Mouse (Mus musculus): Measurements from ENCODE around the gene D17H6S53E. TPM values are rescaled to one million over a fixed set of nuclear protein-coding genes. Genes with fewer than 3 reads are reported as not detected.

Gene D17H6S53E
- polyA plus RNA-seq, 1 experiment from 2014 or later = 7.8 TPM

DNA sequence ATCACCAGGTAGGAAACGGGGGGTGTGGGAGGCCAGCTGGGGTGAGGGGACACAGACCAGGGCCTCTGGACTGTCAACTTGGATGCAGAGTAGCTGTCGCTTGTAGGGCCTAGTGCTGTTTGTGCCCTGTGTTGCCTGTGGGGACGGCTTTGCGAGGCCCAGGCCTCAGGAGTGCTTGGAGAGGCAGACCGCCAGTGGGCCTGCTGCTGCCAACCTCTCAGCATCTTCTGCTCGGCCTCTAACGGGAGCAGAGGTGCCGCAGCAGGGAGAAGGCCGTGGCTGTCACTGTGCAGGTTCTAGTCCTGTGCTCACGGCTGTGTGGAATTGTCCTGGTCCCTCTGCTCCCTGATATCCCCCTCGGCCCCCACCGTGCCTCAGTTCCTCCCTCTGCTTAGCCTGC is 29.6 kb upstream of the D17H6S53E start:
- no peak for ATAC-seq
- no peak overlapping the region for H3K27ac ChIP-seq (ENCODE audit: low read length)
- H3K36me3 ChIP-seq (ENCODE audit: control insufficient read depth, insufficient read depth, low read length) = peaks cover 50% of the 10 kb centered on the region
- no peak overlapping the region for H3K4me2 ChIP-seq (ENCODE audit: low read length)
- no peak overlapping the region for H3K4me3 ChIP-seq (ENCODE audit: low read depth, low read length)
- no peaks in the 10 kb centered on the region for H3K27me3 ChIP-seq (ENCODE audit: control insufficient read depth, insufficient read depth, low read depth, low read length)
- no peaks in the 10 kb centered on the region for H3K4me1 ChIP-seq (ENCODE audit: control insufficient read depth, insufficient read depth, low read length)
- no peaks in the 10 kb centered on the region for H3K9me3 ChIP-seq (replicated peaks; ENCODE audit: control insufficient read depth, low read length, poor library complexity, severe bottlenecking)
- no peak overlapping the region for H3K9ac ChIP-seq (ENCODE audit: low read depth, low read length)
- WGBS = 79% methylated on average over 12 of the region's 12 CpGs

DNA sequence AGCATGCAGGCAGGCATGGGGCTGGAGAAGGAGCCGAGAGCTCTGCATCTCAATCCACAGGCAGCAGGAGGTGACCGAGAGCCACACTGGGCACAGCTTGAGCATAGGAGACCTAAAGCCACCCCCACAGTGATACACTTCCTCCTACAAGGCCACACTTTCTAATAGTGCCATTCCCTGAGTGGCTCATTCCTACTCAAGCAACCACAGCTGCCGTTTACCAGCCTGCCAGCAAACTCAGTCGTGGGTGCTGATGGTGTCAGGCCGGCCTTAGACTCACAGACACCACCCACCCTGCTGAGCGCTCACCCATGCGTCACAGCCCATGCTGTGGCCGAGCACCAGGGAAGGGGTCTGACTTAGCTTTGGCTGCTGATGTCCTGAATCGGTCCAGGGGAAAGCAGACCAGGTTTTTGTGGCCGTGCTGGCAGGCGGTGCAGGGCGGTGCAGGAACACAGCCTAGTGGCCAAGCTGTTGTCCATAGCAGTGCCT is 29.0 kb upstream of the D17H6S53E start:
- 69% methylated on average over 12 of the region's 12 CpGs for WGBS
- Histone ChIP-seq H3K27me3 (ENCODE audit: control insufficient read depth, insufficient read depth, low read depth, low read length) (no peaks in the 10 kb centered on the region), H3K36me3 (ENCODE audit: control insufficient read depth, insufficient read depth, low read length) (peaks cover 51% of the 10 kb centered on the region), H3K4me1 (ENCODE audit: control insufficient read depth, insufficient read depth, low read length) (no peaks in the 10 kb centered on the region), H3K27ac (ENCODE audit: low read length) (no peak overlapping the region), H3K9ac (ENCODE audit: low read depth, low read length) (no peak overlapping the region), H3K9me3 (replicated peaks; ENCODE audit: control insufficient read depth, low read length, poor library complexity, severe bottlenecking) (no peaks in the 10 kb centered on the region), H3K4me3 (ENCODE audit: low read depth, low read length) (no peak overlapping the region), H3K4me2 (ENCODE audit: low read length) (no peak overlapping the region)
- no peak for ATAC-seq

DNA sequence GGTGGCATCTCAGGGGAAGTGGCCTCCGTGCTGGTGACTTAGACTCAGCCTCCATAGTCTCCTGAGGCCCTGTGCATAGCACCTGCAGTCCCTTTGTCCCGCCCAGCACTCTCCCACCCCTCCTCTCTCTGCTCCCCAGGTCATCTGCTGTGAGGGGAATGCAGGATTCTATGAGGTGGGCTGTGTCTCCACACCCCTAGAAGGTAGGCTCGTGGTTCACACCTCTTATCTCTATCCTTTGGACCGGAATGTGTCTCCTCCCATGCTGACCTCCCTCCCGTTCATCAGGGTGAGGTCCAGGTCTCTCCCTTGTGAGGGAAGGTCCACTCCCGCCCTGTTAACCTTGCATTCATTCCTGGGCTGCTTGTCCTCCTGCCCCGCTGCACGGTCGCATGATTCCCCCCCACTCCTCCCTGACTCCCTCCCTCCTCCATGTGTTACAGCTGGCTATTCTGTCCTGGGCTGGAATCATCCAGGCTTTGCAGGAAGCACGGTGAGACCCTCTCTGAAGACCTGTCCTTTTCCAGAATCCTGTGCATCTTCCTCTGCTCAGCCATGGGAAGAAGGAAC is 25.9 kb upstream of the D17H6S53E start:
- 81% methylated on average over 10 of the region's 10 CpGs for WGBS
- H3K36me3 ChIP-seq (ENCODE audit: control insufficient read depth, insufficient read depth, low read length) = peaks cover 48% of the 10 kb centered on the region
- no peaks in the 10 kb centered on the region for H3K9me3 ChIP-seq (replicated peaks; ENCODE audit: control insufficient read depth, low read length, poor library complexity, severe bottlenecking)
- no peak overlapping the region for H3K4me3 ChIP-seq (ENCODE audit: low read depth, low read length)
- no peak for ATAC-seq
- H3K27ac ChIP-seq (ENCODE audit: low read length) = no peak overlapping the region
- H3K4me2 ChIP-seq (ENCODE audit: low read length) = no peak overlapping the region
- H3K27me3 ChIP-seq (ENCODE audit: control insufficient read depth, insufficient read depth, low read depth, low read length) = no peaks in the 10 kb centered on the region
- H3K4me1 ChIP-seq (ENCODE audit: control insufficient read depth, insufficient read depth, low read length) = no peaks in the 10 kb centered on the region
- H3K9ac ChIP-seq (ENCODE audit: low read depth, low read length) = no peak overlapping the region

DNA sequence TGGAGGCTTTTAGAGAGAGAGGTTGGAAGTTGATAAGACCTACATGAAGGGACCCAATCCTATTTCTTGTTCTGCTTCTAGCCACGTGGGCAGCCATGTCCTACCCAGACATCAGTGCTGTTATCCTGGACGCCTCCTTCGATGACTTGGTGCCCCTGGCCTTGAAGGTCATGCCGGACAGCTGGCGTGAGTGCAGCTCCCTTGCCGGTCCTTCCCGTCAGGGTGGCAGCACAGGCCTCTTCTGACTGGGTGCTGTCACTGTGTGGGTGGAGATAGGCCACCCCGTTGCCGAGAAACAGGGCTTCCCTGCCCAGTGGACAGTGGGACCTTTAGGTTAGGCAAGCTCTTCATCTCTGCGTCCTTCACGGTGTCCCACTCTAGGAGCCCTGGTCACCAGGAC is 25.0 kb upstream of the D17H6S53E start:
- Histone ChIP-seq H3K27me3 (ENCODE audit: control insufficient read depth, insufficient read depth, low read depth, low read length) (no peaks in the 10 kb centered on the region), H3K36me3 (ENCODE audit: control insufficient read depth, insufficient read depth, low read length) (peaks cover 47% of the 10 kb centered on the region), H3K27ac (ENCODE audit: low read length) (no peak overlapping the region), H3K4me3 (ENCODE audit: low read depth, low read length) (no peak overlapping the region), H3K4me2 (ENCODE audit: low read length) (no peak overlapping the region), H3K9ac (ENCODE audit: low read depth, low read length) (no peak overlapping the region), H3K9me3 (replicated peaks; ENCODE audit: control insufficient read depth, low read length, poor library complexity, severe bottlenecking) (no peaks in the 10 kb centered on the region), H3K4me1 (ENCODE audit: control insufficient read depth, insufficient read depth, low read length) (no peaks in the 10 kb centered on the region; the same call in 1 of the 2 replicates)
- 92% methylated on average over 11 of the region's 11 CpGs for WGBS
- no peak for ATAC-seq

DNA sequence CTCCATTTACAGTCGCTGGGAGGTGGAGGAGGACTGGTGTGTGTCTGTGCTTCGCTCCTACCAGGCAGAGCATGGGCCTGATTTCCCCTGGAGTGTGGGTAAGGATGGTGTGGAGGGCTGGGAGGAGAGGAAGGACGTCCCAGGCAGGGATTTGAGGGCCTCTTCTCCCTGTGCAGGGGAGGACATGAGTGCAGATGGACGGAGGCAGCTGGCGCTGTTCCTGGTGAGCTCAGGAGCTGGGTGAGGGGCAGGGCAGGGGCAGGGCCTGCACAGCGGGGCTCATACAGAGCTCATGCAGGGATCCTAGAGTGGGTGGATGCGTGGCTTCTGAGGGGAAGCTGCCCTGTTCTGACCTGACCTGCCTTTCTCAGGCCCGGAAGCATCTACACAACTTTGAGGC is 23.9 kb upstream of the D17H6S53E start:
- Histone ChIP-seq H3K4me1 (ENCODE audit: control insufficient read depth, insufficient read depth, low read length) (no peaks in the 10 kb centered on the region; the same call in 1 of the 2 replicates), H3K9ac (ENCODE audit: low read depth, low read length) (no peak overlapping the region), H3K27ac (ENCODE audit: low read length) (no peak overlapping the region), H3K27me3 (ENCODE audit: control insufficient read depth, insufficient read depth, low read depth, low read length) (no peaks in the 10 kb centered on the region), H3K4me3 (ENCODE audit: low read depth, low read length) (no peak overlapping the region), H3K36me3 (ENCODE audit: control insufficient read depth, insufficient read depth, low read length) (peaks cover 40% of the 10 kb centered on the region), H3K4me2 (ENCODE audit: low read length) (no peak overlapping the region), H3K9me3 (replicated peaks; ENCODE audit: control insufficient read depth, low read length, poor library complexity, severe bottlenecking) (no peaks in the 10 kb centered on the region)
- no peak for ATAC-seq
- 77% methylated on average over 8 of the region's 8 CpGs for WGBS

DNA sequence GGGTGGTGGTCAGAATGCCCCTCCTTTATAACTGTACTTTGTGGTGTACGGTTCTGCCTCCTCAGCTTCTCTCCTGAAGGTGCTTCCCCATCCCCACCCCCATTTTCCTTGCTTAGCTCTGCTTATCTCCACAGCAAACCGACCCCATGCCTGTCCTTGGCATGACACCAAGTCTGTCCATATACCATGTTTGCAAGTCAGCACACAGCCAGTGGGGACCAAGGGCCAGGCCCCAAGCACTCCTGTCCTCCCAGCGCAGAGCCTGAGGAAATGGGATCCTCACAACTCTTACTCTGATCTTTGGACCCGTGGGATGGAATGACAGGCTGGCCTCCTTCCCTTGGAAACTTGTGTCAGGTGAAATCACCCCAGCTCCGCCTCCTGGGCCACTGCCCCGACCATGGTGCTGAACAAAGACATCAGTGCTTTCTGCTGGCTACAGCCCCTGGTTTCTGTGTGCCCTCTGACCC is 22.9 kb upstream of the D17H6S53E start:
- Histone ChIP-seq H3K4me2 (ENCODE audit: low read length) (no peak overlapping the region), H3K9ac (ENCODE audit: low read depth, low read length) (no peak overlapping the region), H3K4me3 (ENCODE audit: low read depth, low read length) (no peak overlapping the region), H3K27ac (ENCODE audit: low read length) (no peak overlapping the region), H3K36me3 (ENCODE audit: control insufficient read depth, insufficient read depth, low read length) (peaks cover 35% of the 10 kb centered on the region), H3K4me1 (ENCODE audit: control insufficient read depth, insufficient read depth, low read length) (no peaks in the 10 kb centered on the region; the same call in 1 of the 2 replicates), H3K27me3 (ENCODE audit: control insufficient read depth, insufficient read depth, low read depth, low read length) (no peaks in the 10 kb centered on the region), H3K9me3 (replicated peaks; ENCODE audit: control insufficient read depth, low read length, poor library complexity, severe bottlenecking) (no peaks in the 10 kb centered on the region)
- no peak for ATAC-seq
- 71% methylated on average over 6 of the region's 6 CpGs for WGBS

DNA sequence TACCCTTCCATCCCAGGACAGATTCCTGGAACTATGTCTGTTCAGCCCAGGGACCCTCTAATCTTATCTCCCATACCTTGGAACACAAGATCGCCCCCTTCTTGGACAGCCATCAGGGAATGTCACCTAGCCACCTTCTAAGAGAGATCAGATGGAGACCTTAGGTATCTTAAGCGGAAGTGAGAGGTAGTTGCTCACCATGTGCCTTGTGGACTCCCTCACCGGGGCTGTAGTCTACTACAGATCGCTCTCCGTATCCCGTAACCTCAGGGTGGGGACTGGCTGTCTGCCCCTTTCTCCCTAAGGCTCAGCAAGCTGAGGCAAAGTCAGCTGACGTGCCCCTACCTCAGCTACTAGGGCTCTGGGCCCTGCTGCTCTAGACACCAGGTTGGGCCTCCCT is 22.1 kb upstream of the D17H6S53E start:
- H3K36me3 ChIP-seq (ENCODE audit: control insufficient read depth, insufficient read depth, low read length) = peaks cover 31% of the 10 kb centered on the region
- no peaks in the 10 kb centered on the region for H3K27me3 ChIP-seq (ENCODE audit: control insufficient read depth, insufficient read depth, low read depth, low read length)
- no peaks in the 10 kb centered on the region; the same call in 1 of the 2 replicates for H3K4me1 ChIP-seq (ENCODE audit: control insufficient read depth, insufficient read depth, low read length)
- H3K9ac ChIP-seq (ENCODE audit: low read depth, low read length) = 0 out of 2 replicates have a peak overlapping the region, but pooled peaks have one; percentile 10
- H3K4me3 ChIP-seq (ENCODE audit: low read depth, low read length) = no peak overlapping the region
- no peak overlapping the region for H3K27ac ChIP-seq (ENCODE audit: low read length)
- no peaks in the 10 kb centered on the region for H3K9me3 ChIP-seq (replicated peaks; ENCODE audit: control insufficient read depth, low read length, poor library complexity, severe bottlenecking)
- ATAC-seq = no peak
- no peak overlapping the region for H3K4me2 ChIP-seq (ENCODE audit: low read length)
- WGBS = 95% methylated on average over 7 of the region's 7 CpGs

DNA sequence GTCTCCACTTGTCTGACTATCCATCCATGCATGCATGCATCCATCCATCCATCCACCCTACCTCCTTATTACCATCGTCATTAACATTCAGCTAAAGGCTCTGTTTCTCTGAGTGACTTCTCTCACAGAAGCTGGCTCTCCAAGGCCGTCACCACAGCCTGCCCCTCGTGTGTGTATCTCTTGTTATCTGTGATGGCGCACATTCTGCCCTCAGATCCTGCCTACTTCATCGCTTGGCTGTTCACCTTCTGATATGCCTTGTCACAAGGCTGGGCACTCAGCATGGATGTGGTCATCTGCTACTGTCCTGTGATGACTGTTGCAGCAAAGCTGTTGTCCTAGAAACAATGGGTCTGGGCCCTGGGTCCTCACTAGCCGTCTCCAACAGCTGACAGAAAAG is 21.4 kb upstream of the D17H6S53E start:
- Histone ChIP-seq H3K9me3 (replicated peaks; ENCODE audit: control insufficient read depth, low read length, poor library complexity, severe bottlenecking) (no peaks in the 10 kb centered on the region), H3K36me3 (ENCODE audit: control insufficient read depth, insufficient read depth, low read length) (peaks cover 25% of the 10 kb centered on the region), H3K4me2 (ENCODE audit: low read length) (no peak overlapping the region), H3K27ac (ENCODE audit: low read length) (no peak overlapping the region), H3K27me3 (ENCODE audit: control insufficient read depth, insufficient read depth, low read depth, low read length) (no peaks in the 10 kb centered on the region), H3K4me1 (ENCODE audit: control insufficient read depth, insufficient read depth, low read length) (no peaks in the 10 kb centered on the region; the same call in 1 of the 2 replicates), H3K4me3 (ENCODE audit: low read depth, low read length) (no peak overlapping the region), H3K9ac (ENCODE audit: low read depth, low read length) (no peak overlapping the region)
- no peak for ATAC-seq
- WGBS = 77% methylated on average over 6 of the region's 6 CpGs

DNA sequence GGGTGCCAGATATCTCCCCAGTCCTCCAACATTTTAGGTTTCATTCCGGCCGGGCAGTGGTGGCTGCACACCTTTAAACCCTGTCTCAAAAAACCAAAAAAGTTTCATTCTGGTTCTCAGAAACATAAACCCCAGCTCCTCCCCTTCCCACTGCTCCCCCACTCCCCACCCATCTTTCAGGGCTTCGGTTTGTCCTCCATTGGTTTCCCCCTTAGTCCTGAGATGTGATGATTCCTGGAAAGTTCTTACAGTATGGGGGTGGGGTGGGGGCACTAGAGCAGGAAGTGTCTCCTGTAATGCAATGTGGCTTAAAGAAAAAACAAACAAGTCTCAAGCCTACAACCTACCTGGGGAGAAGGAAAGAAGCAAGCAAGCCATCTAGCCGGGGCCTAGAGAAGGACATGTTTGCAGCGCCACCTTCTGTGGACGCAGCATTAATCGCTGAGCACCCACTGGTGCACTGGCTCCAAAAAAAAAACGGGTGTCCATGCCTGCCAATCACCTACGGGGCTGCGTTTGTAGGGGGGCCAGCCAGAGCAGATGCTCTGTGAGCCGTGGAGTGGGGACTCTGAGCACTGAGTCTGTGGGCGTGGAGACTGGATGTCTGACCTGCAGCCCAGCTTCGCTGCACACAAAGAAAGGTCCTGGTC is 20.3 kb upstream of the D17H6S53E start:
- Histone ChIP-seq H3K4me2 (ENCODE audit: low read length) (peak overlapping the region; percentile 23; the same call in 1 of the 2 replicates), H3K27ac (ENCODE audit: low read length) (no peak overlapping the region), H3K36me3 (ENCODE audit: control insufficient read depth, insufficient read depth, low read length) (peaks cover 20% of the 10 kb centered on the region), H3K4me1 (ENCODE audit: control insufficient read depth, insufficient read depth, low read length) (no peaks in the 10 kb centered on the region; the same call in 1 of the 2 replicates), H3K9ac (ENCODE audit: low read depth, low read length) (peak overlapping the region; percentile 43; the same call in 1 of the 2 replicates), H3K27me3 (ENCODE audit: control insufficient read depth, insufficient read depth, low read depth, low read length) (no peaks in the 10 kb centered on the region; the same call in 1 of the 2 replicates), H3K9me3 (replicated peaks; ENCODE audit: control insufficient read depth, low read length, poor library complexity, severe bottlenecking) (no peaks in the 10 kb centered on the region), H3K4me3 (ENCODE audit: low read depth, low read length) (no peak overlapping the region)
- WGBS = 21% methylated on average over 13 of the region's 13 CpGs
- no peak for ATAC-seq
